Mouse (Mus musculus) kidney, postnatal 36 days (tissue): ENCODE results near the gene Hoxa11.
A peak's percentile ranks its signal among the peaks of the same experiment; 100 is the strongest.

Source experiments
- DNase-seq, 2 experiments: peaks; one replicate each; pipeline ENCODE4 v3.0.0; 2021 to 2022; ENCODE audit warnings: mixed read lengths in 2 of 2

Hoxa11 gene

DNA sequence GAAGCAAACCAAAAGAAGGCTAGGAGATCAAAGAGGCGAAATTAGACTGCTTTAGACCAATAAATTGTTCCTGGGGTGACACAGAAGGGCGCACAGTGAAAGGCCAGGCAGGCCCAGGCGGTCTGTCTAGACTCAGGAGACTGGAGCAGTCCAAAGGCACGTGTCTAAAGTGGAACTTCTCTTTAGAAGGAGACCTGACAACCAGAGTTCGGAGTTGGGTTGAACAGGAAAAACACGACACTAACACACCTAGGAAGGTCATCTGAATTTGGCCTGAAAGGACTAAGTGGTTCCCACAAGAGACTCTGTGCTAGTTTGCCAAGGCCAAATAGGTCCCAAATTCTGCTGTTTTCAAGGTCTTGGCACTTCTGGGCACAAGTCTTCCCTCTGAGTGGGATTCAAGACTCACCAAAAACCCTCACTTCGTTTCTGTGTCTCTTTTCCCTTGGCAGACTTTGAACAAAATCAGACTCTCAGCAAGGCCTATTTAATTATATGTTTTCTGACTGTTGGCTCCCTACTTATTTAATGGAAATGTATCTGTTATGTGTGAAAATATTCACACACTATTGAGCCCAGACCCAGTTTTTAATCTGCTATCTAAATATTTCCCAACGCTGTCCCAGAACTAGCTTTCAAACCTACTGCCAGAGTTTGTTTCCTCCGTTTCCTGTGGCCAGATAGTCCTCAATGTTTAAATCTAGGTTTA is 26.2 kb downstream of the Hoxa11 start:
- peak in 1 of 2 experiments; percentile 50 for DNase-seq

DNA sequence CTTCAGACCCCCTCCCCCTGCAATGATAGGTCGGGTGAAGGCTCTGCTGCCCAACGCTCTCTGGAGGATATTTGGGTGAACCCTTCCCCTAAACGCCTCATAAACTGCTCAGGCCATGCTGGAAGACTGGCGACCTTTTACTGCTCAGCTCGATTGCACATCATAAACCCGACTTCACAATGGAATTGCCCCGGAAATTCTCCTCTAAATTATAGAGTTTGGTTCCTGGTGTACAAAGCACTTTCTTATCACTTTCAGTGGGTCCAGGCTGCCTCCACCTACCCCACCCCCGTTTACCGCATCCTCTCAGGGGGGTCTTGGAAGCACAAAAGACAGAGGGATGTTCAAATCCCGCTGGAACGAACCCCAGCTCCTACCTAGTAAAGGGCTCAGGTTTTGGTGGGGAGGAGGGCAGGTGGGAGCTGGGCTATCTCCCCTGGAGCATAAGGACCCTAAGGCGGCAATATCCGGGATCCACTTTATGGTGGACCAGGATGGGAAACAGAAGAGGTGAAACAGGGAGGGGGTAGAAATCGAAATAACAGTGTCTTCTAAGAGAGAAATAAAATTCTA is 26.9 kb downstream of the Hoxa11 start:
- peak in 1 of 2 experiments; percentile 40 for DNase-seq

- peak in 1 of 2 experiments; percentile 58 for DNase-seq
These were observed 27.5 kb downstream of the Hoxa11 start for GRCm38 (mm10) chr6:52217895-52218642.

- DNase-seq: peak; percentile 96
These were observed 28.2 kb downstream of the Hoxa11 start for GRCm38 (mm10) chr6:52217459-52217768.

GRCm38 (mm10) chr6:52216691-52217458 is 28.7 kb downstream of the Hoxa11 start:
- peak in 1 of 2 experiments; percentile 73 for DNase-seq

DNA sequence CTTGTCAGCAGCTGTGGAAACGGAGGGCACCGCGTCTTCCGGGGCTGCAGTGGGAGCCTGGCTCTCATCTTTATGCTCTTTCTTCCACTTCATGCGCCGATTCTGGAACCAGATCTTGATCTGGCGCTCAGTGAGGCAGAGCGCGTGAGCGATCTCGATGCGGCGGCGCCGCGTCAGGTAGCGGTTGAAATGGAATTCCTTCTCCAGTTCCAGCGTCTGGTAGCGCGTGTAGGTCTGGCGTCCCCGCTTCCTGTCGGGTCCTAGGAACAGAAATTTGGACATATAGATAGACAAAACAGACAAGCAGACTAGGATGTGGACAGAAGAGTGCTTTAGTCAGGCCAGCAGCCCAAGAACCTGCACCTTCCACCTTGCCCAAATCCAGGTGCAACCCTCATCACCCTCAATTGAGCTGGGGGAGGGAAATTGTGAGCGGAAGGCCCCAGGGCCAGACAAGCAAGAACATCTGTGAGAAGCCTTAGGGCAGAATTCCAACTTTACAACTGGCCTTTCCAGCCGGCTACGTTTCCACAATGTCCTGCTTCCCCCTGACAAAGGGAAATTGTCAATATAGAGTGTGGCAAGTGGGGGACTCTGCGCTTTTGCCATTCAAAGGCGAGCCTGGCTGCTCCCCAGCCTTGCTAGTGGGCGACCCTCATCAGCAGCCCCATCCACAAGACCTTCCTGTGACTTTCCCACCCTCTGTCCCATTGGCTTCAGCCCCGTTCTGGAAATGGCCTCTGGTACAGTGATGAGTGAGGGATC is 29.7 kb downstream of the Hoxa11 start:
- DNase-seq: peak; percentile 12 to 64

- DNase-seq: peak in 1 of 2 experiments; percentile 45
These were observed 30.5 kb downstream of the Hoxa11 start for GRCm38 (mm10) chr6:52215070-52215469.

GRCm38 (mm10) chr6:52214271-52214670 is 31.3 kb downstream of the Hoxa11 start:
- DNase-seq: peak in 1 of 2 experiments; percentile 49

- peak; percentile 85 to 88 for DNase-seq
These were observed 32.3 kb downstream of the Hoxa11 start, which contains the start of the genes Hoxa3 and Gm28308 for GRCm38 (mm10) chr6:52213119-52213986. TSS of gene Hoxa3 (minus strand) at chr6:52213336. TSS of gene Gm28308 (minus strand) at chr6:52213339.

- DNase-seq: peak; percentile 80 to 82
These were observed 33.0 kb downstream of the Hoxa11 start for GRCm38 (mm10) chr6:52212556-52213118.

DNA sequence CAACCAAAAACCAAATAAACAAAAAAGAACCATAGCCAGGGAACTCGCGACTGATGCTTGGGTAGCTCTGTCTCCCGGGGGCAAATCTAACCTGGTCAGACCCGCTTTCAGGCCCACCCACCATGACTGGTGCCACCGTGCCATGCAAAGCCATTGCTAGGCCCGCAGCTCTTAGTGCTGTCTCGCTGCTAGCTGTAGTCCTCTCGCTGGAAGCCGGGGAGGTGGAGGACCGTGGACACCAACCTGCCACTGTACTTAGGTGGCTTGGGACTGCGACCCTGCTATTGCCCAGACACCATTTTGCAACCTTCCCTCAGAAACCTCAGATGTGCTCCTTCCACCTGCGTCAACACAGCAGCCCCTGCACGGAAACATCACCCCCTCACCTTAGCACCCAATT is 33.6 kb downstream of the Hoxa11 start:
- DNase-seq: peak in 1 of 2 experiments; percentile 55

GRCm38 (mm10) chr6:52211170-52211935 is 34.3 kb downstream of the Hoxa11 start:
- DNase-seq: peak; percentile 88 to 94

DNA sequence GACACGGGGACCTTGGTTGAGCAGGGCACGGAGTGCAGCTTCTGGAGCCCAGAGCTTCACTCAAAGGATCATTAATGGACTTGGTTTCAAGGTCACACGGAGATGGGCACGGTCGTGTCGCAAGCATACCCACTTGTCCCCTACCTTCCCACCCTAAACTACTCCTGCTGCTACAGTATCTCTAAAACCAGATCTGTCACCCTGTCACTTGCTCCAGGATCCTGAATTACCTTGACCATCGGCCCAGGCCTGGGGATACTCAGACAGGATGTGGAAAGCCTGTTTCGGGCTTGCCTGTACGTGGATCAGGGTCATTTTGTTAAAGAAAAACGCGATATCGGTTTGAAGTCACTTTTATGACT is 35.9 kb downstream of the Hoxa11 start:
- DNase-seq: peak in 1 of 2 experiments; percentile 41

GRCm38 (mm10) chr6:52208868-52209684 is 36.5 kb downstream of the Hoxa11 start:
- DNase-seq: peak in 1 of 2 experiments; percentile 10

GRCm38 (mm10) chr6:52208072-52208867 is 37.3 kb downstream of the Hoxa11 start, which contains the start of gene Hoxa6:
TSS of gene Hoxa6 (minus strand) at chr6:52208722.
- DNase-seq: peak in 1 of 2 experiments; percentile 90

DNA sequence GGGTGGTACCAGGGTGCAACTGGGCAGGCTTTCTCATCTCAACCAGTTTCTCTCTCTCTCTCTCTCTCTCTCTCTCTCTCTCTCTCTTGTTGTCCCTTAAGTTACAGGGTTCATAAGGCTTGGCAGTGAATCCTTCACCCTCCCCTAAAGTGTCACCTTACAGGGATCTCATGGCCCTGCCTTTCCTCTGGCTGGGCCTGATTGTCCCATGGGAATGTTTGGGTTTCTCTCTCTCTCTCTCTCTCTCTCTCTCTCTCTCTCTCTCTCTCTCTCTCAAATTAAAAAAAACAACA is 38.0 kb downstream of the Hoxa11 start:
- DNase-seq: no peak

DNA sequence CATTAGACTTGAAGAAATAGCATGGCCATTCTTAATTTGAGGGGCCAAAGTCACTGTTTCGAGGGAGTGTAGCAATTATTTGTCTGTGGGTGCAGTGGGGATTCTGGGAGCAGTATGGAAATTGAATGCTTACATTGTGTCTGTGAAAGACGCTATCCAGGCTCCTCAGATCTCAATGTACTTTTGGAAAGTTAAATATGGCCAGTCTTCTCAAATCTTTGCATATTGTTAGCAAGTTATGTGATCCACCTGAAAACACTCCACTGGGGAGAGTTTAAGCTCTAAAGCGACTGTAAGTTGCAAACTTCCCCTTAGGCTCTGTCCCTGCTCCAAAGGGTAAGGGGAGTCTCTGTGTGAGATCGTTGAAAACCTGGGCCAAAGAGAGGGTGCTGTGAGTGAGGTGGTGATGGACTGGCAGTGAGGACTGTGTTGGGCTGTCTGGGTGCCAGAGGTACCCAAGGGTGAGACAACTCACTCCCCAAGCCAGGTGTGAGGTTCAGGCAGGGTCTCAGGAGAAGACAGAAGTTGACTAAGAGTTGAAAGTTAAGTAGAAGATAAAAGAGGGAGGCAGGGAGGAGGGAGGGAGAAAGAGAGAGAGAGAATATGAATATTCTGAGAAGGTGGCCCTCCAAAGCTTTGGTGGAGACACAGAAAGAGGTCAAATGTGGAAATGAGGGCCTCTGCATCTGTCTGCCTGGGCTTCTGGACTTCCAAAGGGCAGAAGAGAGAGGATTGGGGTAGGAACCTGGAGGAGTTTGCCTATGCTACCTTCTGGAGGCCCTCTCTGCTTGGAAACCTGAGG is 38.5 kb downstream of the Hoxa11 start:
- DNase-seq: peak in 1 of 2 experiments; percentile 10
